Mouse (Mus musculus): ENCODE measurements around the gene Wdr82. TPM values are rescaled to one million over a fixed set of nuclear protein-coding genes. Genes with fewer than 3 reads are reported as not detected.
A peak's percentile ranks its signal among the peaks of the same experiment; 100 is the strongest.

Wdr82 gene
- polyA plus RNA-seq, 1 experiment from 2014 or later = 22.0 TPM

DNA sequence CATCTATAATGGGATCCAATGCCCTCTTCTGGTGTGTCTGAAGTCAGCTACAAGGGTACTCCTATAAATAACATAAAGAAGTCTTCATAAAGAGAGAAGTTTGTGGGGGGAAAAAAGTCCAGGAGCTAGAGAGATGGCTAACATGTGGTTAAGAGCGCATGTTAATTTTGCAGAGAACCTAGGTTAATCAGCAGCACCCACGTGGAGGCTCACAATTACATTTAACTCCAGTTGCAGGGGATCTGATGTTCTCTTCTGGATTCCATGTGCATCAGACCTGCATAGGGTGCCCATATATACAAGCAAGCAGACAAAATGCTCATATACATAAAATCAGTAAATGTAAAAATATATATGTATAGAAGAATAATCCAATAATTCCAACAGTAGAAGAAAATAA is 2.6 kb downstream of the Wdr82 start:
- peaks cover 12% of the 10 kb centered on the region for H3K36me3 ChIP-seq (ENCODE audit: inconsistent target)
- peaks cover 73% of the 10 kb centered on the region for H3K79me2 ChIP-seq (ENCODE audit: inconsistent target)
- H3K27ac ChIP-seq = no peak overlapping the region
- WGBS (ENCODE audit: missing documents) = 25% methylated on average over 2 of the region's 2 CpGs
- H3K4me3 ChIP-seq (ENCODE audit: inconsistent target) = no peak overlapping the region

DNA sequence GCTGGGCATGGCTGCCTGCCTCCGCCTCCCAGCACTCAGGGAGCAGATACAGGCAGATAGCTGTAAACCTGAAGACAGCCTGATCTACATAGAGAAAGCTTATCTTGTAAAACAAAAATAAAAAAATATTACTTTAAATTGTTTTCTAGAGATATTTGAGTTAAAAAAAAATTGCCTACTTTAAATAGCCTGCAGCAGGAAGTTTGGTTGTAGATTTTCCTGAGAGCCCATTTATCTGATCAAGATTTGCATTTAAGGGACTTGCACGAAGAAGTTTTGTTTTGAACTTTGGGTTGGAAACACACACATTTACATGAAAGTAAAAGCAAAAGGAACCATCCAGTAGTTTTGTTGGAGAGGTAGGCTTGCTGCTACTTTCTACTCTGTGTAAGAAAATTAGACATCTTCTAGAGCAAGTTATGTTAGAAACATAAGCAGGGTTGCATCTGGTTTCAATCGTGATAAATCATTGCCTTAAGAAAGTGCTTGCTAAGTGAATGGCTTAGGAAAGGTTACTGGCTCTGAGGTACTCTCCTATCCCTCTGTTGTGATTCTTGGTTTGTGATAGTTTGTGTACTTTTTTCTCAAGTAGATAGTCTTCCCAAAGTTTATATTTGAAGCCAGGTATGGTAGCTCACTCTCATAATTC is 4.9 kb downstream of the Wdr82 start:
- Histone ChIP-seq H3K79me2 (ENCODE audit: inconsistent target) (peaks cover 96% of the 10 kb centered on the region), H3K27ac (no peak overlapping the region), H3K36me3 (ENCODE audit: inconsistent target) (peaks cover 33% of the 10 kb centered on the region), H3K4me3 (ENCODE audit: inconsistent target) (no peak overlapping the region)
- whole genome bisulfite sequencing (ENCODE audit: missing documents) = 46% methylated on average over 3 of the region's 3 CpGs

- 77% methylated on average over 3 of the region's 5 CpGs for WGBS (ENCODE audit: missing documents)
- Histone ChIP-seq H3K36me3 (ENCODE audit: inconsistent target) (peaks cover 44% of the 10 kb centered on the region), H3K27ac (no peak overlapping the region), H3K4me3 (ENCODE audit: inconsistent target) (no peak overlapping the region), H3K79me2 (ENCODE audit: inconsistent target) (peaks cover 100% of the 10 kb centered on the region)
Observed at GRCm38 (mm10) chr9:106176769-106177168, 6.0 kb downstream of the Wdr82 start.

DNA sequence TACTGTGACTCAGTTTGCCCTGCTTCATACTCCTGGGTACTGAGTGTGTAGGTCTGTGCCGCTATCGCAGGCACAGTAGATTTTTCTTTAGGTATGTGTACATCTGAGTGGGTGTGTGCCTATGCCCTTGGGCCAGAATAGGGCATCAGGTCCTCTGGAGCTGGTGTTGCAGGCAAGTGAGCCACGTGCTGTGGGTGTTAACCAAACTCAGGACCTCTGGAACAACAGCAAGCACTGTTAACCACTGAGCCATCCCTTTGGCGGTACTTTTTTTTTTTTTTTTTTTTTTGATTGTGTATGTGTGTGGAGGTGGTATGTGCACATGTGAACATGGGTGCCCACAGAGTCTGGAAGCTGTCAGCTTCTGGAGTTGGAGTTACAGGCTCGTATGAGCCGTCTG is 7.1 kb downstream of the Wdr82 start:
- no peak overlapping the region for H3K4me3 ChIP-seq (ENCODE audit: inconsistent target)
- no peak overlapping the region for H3K27ac ChIP-seq
- H3K79me2 ChIP-seq (ENCODE audit: inconsistent target) = peaks cover 99% of the 10 kb centered on the region
- WGBS (ENCODE audit: missing documents) = 99% methylated on average over 6 of the region's 6 CpGs
- peaks cover 53% of the 10 kb centered on the region for H3K36me3 ChIP-seq (ENCODE audit: inconsistent target)

DNA sequence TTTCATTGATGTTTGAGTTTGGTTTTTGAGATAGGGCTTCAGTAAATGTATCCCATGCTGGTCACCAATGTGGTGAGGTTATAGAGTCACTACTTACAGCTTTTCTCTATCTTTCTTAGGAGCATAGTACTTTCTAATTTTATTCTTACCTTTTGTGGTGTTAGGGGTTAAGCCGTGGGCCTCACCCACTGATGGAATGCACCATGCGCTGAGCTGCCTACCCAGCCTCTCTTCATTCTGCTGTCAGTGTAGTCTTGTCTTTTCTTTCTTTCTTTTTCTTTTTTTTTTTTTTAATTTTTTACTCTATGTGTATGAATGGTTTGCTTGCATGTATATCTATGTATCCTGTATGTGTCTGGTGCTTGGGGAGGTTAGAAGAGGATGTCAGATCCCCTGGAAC is 8.7 kb downstream of the Wdr82 start:
- no peak overlapping the region for H3K4me3 ChIP-seq (ENCODE audit: inconsistent target)
- 100% methylated on average over 2 of the region's 2 CpGs for WGBS (ENCODE audit: missing documents)
- peaks cover 70% of the 10 kb centered on the region for H3K36me3 ChIP-seq (ENCODE audit: inconsistent target)
- peaks cover 88% of the 10 kb centered on the region for H3K79me2 ChIP-seq (ENCODE audit: inconsistent target)
- no peak overlapping the region for H3K27ac ChIP-seq

DNA sequence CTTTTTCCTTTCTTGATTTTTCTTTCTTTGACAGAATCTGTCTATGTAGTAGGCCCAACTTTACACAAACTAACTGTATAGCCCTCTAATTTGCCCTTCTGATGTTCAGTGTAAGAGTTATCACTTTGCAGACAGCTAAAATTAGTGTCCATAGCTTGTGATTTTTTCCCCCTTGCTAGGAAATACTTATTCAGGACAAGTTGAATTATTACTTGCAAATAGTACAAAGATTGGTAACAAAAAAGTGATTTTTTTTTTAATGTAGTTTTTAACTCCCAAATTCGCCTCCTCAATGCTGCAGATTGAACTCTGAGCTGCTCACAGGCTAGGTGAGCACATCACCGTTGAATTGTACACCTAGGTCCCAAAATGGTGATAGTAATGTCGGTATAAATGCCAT is 9.2 kb downstream of the Wdr82 start:
- H3K36me3 ChIP-seq (ENCODE audit: inconsistent target) = peaks cover 75% of the 10 kb centered on the region
- no peak overlapping the region for H3K27ac ChIP-seq
- no peak overlapping the region for H3K4me3 ChIP-seq (ENCODE audit: inconsistent target)
- H3K79me2 ChIP-seq (ENCODE audit: inconsistent target) = peaks cover 83% of the 10 kb centered on the region
- 95% methylated on average over 3 of the region's 3 CpGs for WGBS (ENCODE audit: missing documents)

DNA sequence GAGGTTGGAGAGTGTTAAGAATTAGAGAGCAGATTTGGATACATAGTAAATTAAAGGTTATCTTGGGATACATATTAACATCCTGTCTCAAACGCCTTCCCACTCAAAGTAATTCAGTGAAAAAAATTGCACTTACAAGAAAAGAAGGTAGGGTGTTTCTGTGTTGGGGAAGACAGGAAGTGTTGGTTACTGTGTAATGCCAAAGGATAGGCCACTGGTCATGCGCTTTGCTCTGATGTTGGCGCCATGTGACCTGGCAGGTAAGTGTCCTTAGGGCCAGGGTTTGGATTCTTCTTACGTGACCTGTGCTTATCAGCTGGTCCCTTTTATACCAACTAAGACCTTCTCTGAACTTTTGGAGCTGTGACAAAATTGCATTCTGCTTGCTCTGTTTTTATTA is 11.4 kb downstream of the Wdr82 start:
- WGBS (ENCODE audit: missing documents) = 95% methylated on average over 4 of the region's 4 CpGs
- Histone ChIP-seq H3K79me2 (ENCODE audit: inconsistent target) (peaks cover 61% of the 10 kb centered on the region), H3K36me3 (ENCODE audit: inconsistent target) (peaks cover 91% of the 10 kb centered on the region), H3K27ac (no peak overlapping the region), H3K4me3 (ENCODE audit: inconsistent target) (no peak overlapping the region)

- Histone ChIP-seq H3K79me2 (ENCODE audit: inconsistent target) (peaks cover 43% of the 10 kb centered on the region), H3K27ac (no peak overlapping the region), H3K4me3 (ENCODE audit: inconsistent target) (no peak overlapping the region), H3K36me3 (ENCODE audit: inconsistent target) (peaks cover 97% of the 10 kb centered on the region)
- WGBS (ENCODE audit: missing documents) = 98% methylated on average over 4 of the region's 5 CpGs
Observed at GRCm38 (mm10) chr9:106183996-106184395, 13.3 kb downstream of the Wdr82 start.

- WGBS (ENCODE audit: missing documents) = 88% methylated on average over 1 of the region's 1 CpGs
- Histone ChIP-seq H3K4me3 (ENCODE audit: inconsistent target) (no peak overlapping the region), H3K79me2 (ENCODE audit: inconsistent target) (no peaks in the 10 kb centered on the region), H3K27ac (no peak overlapping the region), H3K36me3 (ENCODE audit: inconsistent target) (peaks cover 64% of the 10 kb centered on the region)
Observed at GRCm38 (mm10) chr9:106191355-106191754, 20.6 kb downstream of the Wdr82 start.

DNA sequence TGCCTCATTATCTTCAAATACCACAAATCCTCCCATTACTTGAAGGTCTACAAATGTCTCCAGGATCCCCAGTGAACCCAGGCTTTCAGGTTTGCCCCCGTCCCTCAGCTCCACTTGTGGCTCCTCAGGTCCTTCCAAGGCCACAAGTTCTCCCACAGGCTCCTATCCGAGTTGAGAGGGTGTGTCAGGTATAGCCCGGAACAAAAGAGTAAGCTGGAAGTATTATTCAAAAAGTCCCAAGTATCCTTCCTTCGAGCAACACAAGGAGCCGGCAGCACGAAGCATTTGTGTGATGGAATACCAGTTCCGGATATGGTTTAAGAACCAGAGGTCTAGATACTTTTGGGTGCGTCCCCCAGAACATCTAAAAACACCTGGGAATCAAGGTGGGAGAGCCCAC is 21.3 kb downstream of the Wdr82 start:
- H3K79me2 ChIP-seq (ENCODE audit: inconsistent target) = no peaks in the 10 kb centered on the region
- H3K27ac ChIP-seq = no peak overlapping the region
- peaks cover 59% of the 10 kb centered on the region for H3K36me3 ChIP-seq (ENCODE audit: inconsistent target)
- WGBS (ENCODE audit: missing documents) = 93% methylated on average over 8 of the region's 8 CpGs
- no peak overlapping the region for H3K4me3 ChIP-seq (ENCODE audit: inconsistent target)

DNA sequence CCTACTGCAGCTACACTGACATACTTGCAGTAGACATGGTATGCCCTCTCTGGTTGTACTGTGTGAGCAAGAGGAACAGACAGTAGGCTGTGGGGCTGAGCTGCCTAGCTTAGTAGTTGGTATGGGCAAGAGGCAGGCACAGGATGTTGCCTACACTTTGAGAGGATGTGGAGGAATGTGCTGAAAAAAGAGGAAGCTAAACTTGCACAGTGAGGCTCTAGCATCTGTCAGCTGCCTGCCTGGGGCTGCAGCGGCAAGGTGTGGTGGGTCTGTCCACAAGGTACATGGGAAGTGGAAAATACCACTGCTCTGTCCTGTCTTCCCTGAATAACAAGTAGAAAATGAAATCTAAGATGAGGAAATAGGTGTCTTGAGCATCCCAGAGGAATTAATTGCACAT is 22.3 kb downstream of the Wdr82 start:
- WGBS (ENCODE audit: missing documents) = 0% methylated on average over 1 of the region's 1 CpGs

DNA sequence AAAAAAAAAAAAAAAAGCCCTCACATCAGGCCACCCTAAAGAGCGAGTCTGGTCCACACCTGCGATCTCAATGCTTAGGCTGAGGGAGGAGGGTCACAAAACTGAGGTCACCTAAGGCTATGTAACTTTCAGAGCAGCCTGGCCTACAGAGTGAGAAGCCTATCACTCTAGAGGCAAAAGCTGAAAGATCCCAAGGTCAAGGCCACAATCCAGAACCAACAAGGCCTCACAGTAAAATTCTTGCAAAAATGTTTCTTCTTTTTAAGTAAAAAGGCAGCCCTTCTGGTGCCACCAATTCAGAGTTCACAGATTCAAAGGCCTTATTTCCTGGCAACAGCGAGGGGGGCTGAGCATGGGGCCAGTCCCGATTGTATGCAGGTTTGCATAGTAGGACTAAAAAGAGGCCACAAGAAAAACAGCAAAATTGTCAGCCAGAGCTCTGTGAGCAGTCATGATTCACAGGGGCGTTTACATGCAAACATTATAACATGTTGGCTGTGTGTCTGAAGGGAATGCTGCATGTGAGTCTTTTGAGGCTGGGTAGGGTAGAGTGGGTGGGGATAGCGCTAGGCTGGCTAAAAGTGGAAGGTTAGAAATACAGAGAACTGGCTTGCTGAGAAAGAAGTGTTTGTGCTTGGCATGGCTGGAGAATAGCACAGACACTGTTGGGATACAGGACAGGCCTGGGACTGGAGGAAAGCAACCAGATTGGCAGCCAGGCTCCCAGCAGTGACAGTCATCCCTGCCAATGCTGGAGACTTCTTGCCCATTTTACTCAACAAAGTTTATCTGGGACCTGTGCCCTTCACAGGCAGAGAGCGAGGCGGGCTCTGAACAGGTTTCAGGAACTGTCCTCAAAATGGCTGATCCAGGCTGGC is 23.4 kb downstream of the Wdr82 start:
- Histone ChIP-seq H3K36me3 (ENCODE audit: inconsistent target) (peaks cover 37% of the 10 kb centered on the region), H3K79me2 (ENCODE audit: inconsistent target) (no peaks in the 10 kb centered on the region), H3K4me3 (ENCODE audit: inconsistent target) (no peak overlapping the region), H3K27ac (no peak overlapping the region)
- 91% methylated on average over 8 of the region's 8 CpGs for WGBS (ENCODE audit: missing documents)

More for the DNA sequence above, 22.3 kb downstream of the Wdr82 start:
- Histone ChIP-seq H3K4me3 (ENCODE audit: inconsistent target) (no peak overlapping the region), H3K79me2 (ENCODE audit: inconsistent target) (no peaks in the 10 kb centered on the region), H3K27ac (peak overlapping the region; percentile 2; the same call in 1 of the 2 replicates), H3K36me3 (ENCODE audit: inconsistent target) (peaks cover 49% of the 10 kb centered on the region)

GRCm38 (mm10) chr9:106195693-106196092 is 25.0 kb downstream of the Wdr82 start:
- H3K4me3 ChIP-seq (ENCODE audit: inconsistent target) = no peak overlapping the region
- H3K27ac ChIP-seq = no peak overlapping the region
- peaks cover 22% of the 10 kb centered on the region; the same call in 1 of the 2 replicates for H3K36me3 ChIP-seq (ENCODE audit: inconsistent target)
- 97% methylated on average over 8 of the region's 8 CpGs for WGBS (ENCODE audit: missing documents)
- no peaks in the 10 kb centered on the region for H3K79me2 ChIP-seq (ENCODE audit: inconsistent target)

DNA sequence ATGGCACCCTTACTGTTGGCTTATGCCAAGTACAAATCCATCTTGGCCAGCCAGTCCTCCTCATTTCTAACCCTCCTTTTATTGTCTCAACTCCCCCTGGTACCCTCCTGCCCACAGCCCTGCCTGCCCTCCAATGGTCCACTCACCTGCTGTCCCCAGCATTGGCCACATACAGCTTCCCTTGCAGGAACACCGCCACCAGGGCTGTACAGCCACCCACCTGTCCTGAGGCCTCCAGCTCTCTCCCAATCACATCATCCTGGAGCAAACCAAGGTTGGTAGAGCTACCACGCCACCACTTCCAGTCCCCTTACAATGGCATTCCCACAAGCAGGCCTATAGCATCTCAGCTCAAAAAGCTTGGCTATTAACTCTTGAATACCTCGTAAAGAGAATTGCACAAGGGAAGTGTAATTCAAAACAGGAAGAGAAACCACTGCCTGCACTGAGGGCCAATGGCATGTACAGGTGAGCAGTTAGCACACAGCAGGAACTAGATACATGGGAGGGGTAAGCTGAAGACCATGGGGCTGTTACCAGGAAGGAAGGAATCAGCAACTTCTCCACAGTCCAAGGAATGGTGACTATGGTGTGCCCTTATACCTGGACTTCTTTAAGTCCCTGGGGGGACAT is 26.5 kb downstream of the Wdr82 start:
- 0 out of 2 replicates have a peak, but pooled peaks cover 15% of the 10 kb centered on the region for H3K36me3 ChIP-seq (ENCODE audit: inconsistent target)
- H3K79me2 ChIP-seq (ENCODE audit: inconsistent target) = no peaks in the 10 kb centered on the region
- H3K4me3 ChIP-seq (ENCODE audit: inconsistent target) = no peak overlapping the region
- no peak overlapping the region for H3K27ac ChIP-seq
- 69% methylated on average over 3 of the region's 3 CpGs for WGBS (ENCODE audit: missing documents)

DNA sequence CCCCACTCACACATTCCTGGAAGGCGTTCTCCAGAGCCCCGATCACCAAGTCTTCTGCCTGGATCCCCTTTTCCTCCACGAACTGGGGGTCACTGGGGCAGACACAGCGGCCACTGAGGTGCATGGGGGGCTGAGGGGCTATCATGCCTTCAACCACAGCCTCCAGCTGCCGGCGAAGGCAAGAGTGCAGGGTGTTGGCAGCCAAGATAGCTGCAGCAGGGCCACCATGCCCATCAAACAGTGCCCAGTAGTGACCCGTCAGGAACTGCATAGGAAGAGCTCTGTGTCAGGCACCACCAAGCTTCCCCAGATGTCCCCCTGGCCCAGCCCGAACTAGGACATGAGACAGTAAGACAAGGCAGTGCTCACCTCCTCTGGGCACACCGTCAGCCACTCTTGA is 27.0 kb downstream of the Wdr82 start:
- 97% methylated on average over 9 of the region's 9 CpGs for WGBS (ENCODE audit: missing documents)
- no peak overlapping the region for H3K4me3 ChIP-seq (ENCODE audit: inconsistent target)
- H3K36me3 ChIP-seq (ENCODE audit: inconsistent target) = 0 out of 2 replicates have a peak, but pooled peaks cover 15% of the 10 kb centered on the region
- H3K79me2 ChIP-seq (ENCODE audit: inconsistent target) = no peaks in the 10 kb centered on the region
- no peak overlapping the region for H3K27ac ChIP-seq

Measured in macrophage (primary cell).